Mouse (Mus musculus) E14TG2a.4 (cell line): ENCODE results near the gene Fam81a.

Experiments
- H3K27me3 ChIP-seq: 2 replicates; pipeline ENCODE4 v1.6.1; 2014; ENCODE audit warnings: low read length, control low read depth; ENCODE audit not compliant: insufficient read depth
- H3K36me3 ChIP-seq: 2 replicates; pipeline ENCODE4 v1.6.1; 2014; ENCODE audit warnings: low read length, control low read depth; ENCODE audit not compliant: insufficient read depth
- H3K4me1 ChIP-seq: replicated peaks from 2 replicates; pipeline ENCODE4 v1.6.1; 2014; ENCODE audit warnings: low read depth, low read length, control low read depth
- H3K4me3 ChIP-seq: replicated peaks from 2 replicates; pipeline ENCODE4 v1.5.1; 2014; ENCODE audit warnings: mild to moderate bottlenecking, low read length
- H3K9me3 ChIP-seq: 2 replicates; pipeline ENCODE4 v1.6.1; 2014; ENCODE audit warnings: low read length, control low read depth
- CTCF ChIP-seq: conservative IDR thresholded peaks from 2 replicates; pipeline ENCODE4 v1.5.1; 2014; ENCODE audit warnings: low read length
- NANOG ChIP-seq: IDR thresholded peaks from 2 replicates; pipeline ENCODE4 v1.6.1; 2014; ENCODE audit warnings: borderline replicate concordance, low read length, mixed read lengths
- POU5F1 ChIP-seq: IDR thresholded peaks from 2 replicates; pipeline ENCODE4 v1.6.1; 2014; ENCODE audit warnings: low read length, borderline replicate concordance

Fam81a gene

GRCm38 (mm10) chr9:70067497-70067896, 74.9 kb downstream of the Fam81a start:
- Histone ChIP-seq H3K36me3 (no peaks in the 10 kb centered on the region), H3K27me3 (no peaks in the 10 kb centered on the region), H3K9me3 (peaks cover 16% of the 10 kb centered on the region), H3K4me3 (no peak overlapping the region), H3K4me1 (peaks cover 7% of the 10 kb centered on the region)
- TF ChIP-seq CTCF (no peak), NANOG (no peak), POU5F1 (no peak)

GRCm38 (mm10) chr9:70062012-70062411, 80.3 kb downstream of the Fam81a start:
- no peaks in the 10 kb centered on the region; the same call in 1 of the 2 replicates for H3K4me1 ChIP-seq
- H3K27me3 ChIP-seq, result no peaks in the 10 kb centered on the region
- peaks cover 16% of the 10 kb centered on the region for H3K9me3 ChIP-seq
- no peak overlapping the region for H3K4me3 ChIP-seq
- TF ChIP-seq CTCF (no peak), POU5F1 (no peak), NANOG (no peak)
- no peaks in the 10 kb centered on the region for H3K36me3 ChIP-seq

DNA sequence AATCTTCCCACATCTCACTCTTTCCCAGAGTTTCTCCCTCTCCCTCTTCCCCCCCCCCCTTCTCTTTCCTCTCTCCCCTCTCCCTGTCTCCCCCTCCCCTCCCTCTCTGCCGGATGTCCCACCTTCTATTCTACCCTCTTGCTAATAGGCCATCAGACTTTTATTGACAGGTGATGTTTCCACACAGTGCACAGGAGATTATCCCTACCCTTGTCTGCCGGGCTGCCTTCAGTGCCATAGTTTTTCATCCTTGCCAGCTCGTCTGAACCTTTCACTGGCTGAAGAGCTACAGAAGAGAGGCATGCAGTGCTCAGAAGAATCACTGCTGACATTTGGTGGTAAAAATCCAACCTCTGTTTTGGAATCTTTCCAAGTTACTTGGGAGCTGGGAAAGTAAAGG, 88.9 kb downstream of the Fam81a start:
- no peaks in the 10 kb centered on the region for H3K36me3 ChIP-seq
- no peak overlapping the region for H3K4me3 ChIP-seq
- TF ChIP-seq POU5F1 (no peak), CTCF (no peak), NANOG (no peak)
- H3K4me1 ChIP-seq, result peaks cover 26% of the 10 kb centered on the region
- H3K27me3 ChIP-seq, result no peaks in the 10 kb centered on the region
- H3K9me3 ChIP-seq, result no peaks in the 10 kb centered on the region

DNA sequence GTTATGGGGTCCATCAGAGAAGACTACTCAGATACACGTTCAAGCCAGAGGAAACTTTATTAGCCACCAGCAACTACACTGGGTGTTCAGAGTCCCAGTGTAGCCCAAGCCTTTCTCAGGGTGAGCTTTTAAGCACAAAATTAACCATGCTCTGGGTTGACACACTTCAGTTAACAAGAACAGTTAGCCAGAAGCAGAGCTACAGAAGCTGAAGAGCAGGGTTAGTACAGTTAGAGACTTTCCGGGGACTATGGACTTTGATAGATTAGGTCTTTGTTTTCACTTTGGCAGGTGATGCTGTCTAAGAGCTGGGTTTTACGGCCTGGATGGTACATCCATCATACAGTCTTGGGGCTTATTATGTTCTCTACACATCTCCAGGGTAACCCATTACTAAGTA, 89.6 kb downstream of the Fam81a start:
- peaks cover 32% of the 10 kb centered on the region for H3K4me1 ChIP-seq
- no peaks in the 10 kb centered on the region for H3K27me3 ChIP-seq
- no peaks in the 10 kb centered on the region for H3K36me3 ChIP-seq
- TF ChIP-seq NANOG (no peak), CTCF (no peak), POU5F1 (no peak)
- H3K9me3 ChIP-seq, result no peaks in the 10 kb centered on the region
- no peak overlapping the region for H3K4me3 ChIP-seq

GRCm38 (mm10) chr9:70049839-70050238, 92.5 kb downstream of the Fam81a start:
- H3K4me1 ChIP-seq, result peaks cover 56% of the 10 kb centered on the region
- no peaks in the 10 kb centered on the region for H3K27me3 ChIP-seq
- H3K9me3 ChIP-seq, result no peaks in the 10 kb centered on the region
- H3K36me3 ChIP-seq, result no peaks in the 10 kb centered on the region
- TF ChIP-seq NANOG, result no peak
- no peak for TF ChIP-seq POU5F1
- no peak for TF ChIP-seq CTCF
- H3K4me3 ChIP-seq, result 0 out of 2 replicates have a peak overlapping the region, but pooled peaks have one; percentile 26

DNA sequence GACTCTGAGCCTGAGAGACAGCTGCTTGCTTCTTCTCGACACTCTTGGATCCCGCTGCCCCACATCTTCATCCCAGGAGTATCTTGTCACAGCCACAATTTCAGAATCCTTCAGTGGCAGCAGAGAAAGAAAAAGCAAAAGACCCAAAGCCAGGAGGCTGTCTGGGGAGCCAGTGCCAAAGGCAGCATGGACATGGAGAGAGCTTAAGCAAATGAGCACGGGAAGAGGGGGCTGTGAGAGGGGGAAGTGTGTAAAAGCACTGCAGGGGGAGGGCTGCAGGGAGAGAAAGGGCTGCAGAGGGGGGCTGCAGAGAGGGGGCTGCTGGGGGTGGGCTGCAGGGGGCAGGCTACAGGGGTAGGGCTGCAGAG, 93.0 kb downstream of the Fam81a start:
- peaks cover 56% of the 10 kb centered on the region for H3K4me1 ChIP-seq
- H3K4me3 ChIP-seq, result peak overlapping the region; percentile 61
- no peaks in the 10 kb centered on the region for H3K9me3 ChIP-seq
- H3K27me3 ChIP-seq, result no peaks in the 10 kb centered on the region
- H3K36me3 ChIP-seq, result no peaks in the 10 kb centered on the region
- TF ChIP-seq CTCF (no peak), NANOG (no peak), POU5F1 (no peak)

- H3K27me3 ChIP-seq, result no peaks in the 10 kb centered on the region
- H3K9me3 ChIP-seq, result no peaks in the 10 kb centered on the region
- TF ChIP-seq POU5F1, result no peak
- TF ChIP-seq CTCF, result no peak
- no peak for TF ChIP-seq NANOG
- H3K4me3 ChIP-seq, result peak overlapping the region; percentile 61
- peaks cover 58% of the 10 kb centered on the region for H3K4me1 ChIP-seq
- no peaks in the 10 kb centered on the region for H3K36me3 ChIP-seq
These were observed 93.5 kb downstream of the Fam81a start for GRCm38 (mm10) chr9:70048751-70049415.

GRCm38 (mm10) chr9:70048280-70048679, 94.1 kb downstream of the Fam81a start:
- H3K36me3 ChIP-seq, result no peaks in the 10 kb centered on the region
- H3K4me3 ChIP-seq, result peak overlapping the region; percentile 61
- peaks cover 62% of the 10 kb centered on the region for H3K4me1 ChIP-seq
- TF ChIP-seq CTCF, result no peak
- no peak for TF ChIP-seq POU5F1
- no peak for TF ChIP-seq NANOG
- H3K9me3 ChIP-seq, result no peaks in the 10 kb centered on the region
- no peaks in the 10 kb centered on the region for H3K27me3 ChIP-seq

GRCm38 (mm10) chr9:70047839-70048238, 94.5 kb downstream of the Fam81a start:
- Histone ChIP-seq H3K27me3 (no peaks in the 10 kb centered on the region), H3K9me3 (no peaks in the 10 kb centered on the region), H3K4me1 (peaks cover 67% of the 10 kb centered on the region), H3K4me3 (0 out of 2 replicates have a peak overlapping the region, but pooled peaks have one; percentile 2), H3K36me3 (no peaks in the 10 kb centered on the region)
- TF ChIP-seq NANOG (peak; percentile 39; the same call in 1 of the 2 replicates), CTCF (no peak), POU5F1 (no peak)
